Mouse (Mus musculus) limb, embryonic 14.5 days (tissue): ENCODE results near the gene Acox1. TPM values are rescaled to one million over a fixed set of nuclear protein-coding genes. Genes with fewer than 3 reads are reported as not detected.

Source experiments
- ATAC-seq: fragments of 200-750 bp; cut with Nextera tagmentation; 2 replicates; pipeline ENCODE4 v1.8.0; 2017; ENCODE audit warnings: low read depth, moderate number of reproducible peaks, moderate TSS enrichment; ENCODE audit not compliant: low FRiP score
- DNase-seq: peaks from one replicate; pipeline ENCODE4 v3.0.0-alpha.2; 2015; ENCODE audit warnings: low spot score
- H3K27ac ChIP-seq: fragments of 300-500 bp; sonication (generic); replicated peaks from 2 replicates; pipeline ENCODE4 v1.5.1; 2014; ENCODE audit warnings: low read depth, mild to moderate bottlenecking, low read length, moderate library complexity, mixed read lengths
- H3K27me3 ChIP-seq: fragments of 300-500 bp; sonication (generic); 2 replicates; pipeline ENCODE4 v1.6.1; 2014; ENCODE audit warnings: low read length, mixed read lengths; ENCODE audit not compliant: control insufficient read depth, insufficient read depth
- H3K36me3 ChIP-seq: fragments of 300-500 bp; sonication (generic); 2 replicates; pipeline ENCODE4 v1.6.1; 2014; ENCODE audit warnings: mild to moderate bottlenecking, low read length, moderate library complexity, mixed read lengths; ENCODE audit not compliant: control insufficient read depth, insufficient read depth
- H3K4me1 ChIP-seq: fragments of 300-500 bp; sonication (generic); 2 replicates; pipeline ENCODE4 v1.6.1; 2014; ENCODE audit warnings: antibody characterized with exemption, low read length, mixed read lengths; ENCODE audit not compliant: control insufficient read depth, insufficient read depth
- H3K4me2 ChIP-seq: fragments of 300-500 bp; sonication (generic); replicated peaks from 2 replicates; pipeline ENCODE4 v1.6.1; 2014; ENCODE audit warnings: low read depth, mild to moderate bottlenecking, low read length, moderate library complexity; ENCODE audit not compliant: severe bottlenecking
- H3K4me3 ChIP-seq: fragments of 300-500 bp; sonication (generic); replicated peaks from 2 replicates; pipeline ENCODE4 v1.5.1; 2014; ENCODE audit warnings: low read length
- H3K9ac ChIP-seq: fragments of 300-500 bp; sonication (generic); 2 replicates; pipeline ENCODE4 v1.6.1; 2014; ENCODE audit warnings: mild to moderate bottlenecking, low read depth, low read length, moderate library complexity; ENCODE audit not compliant: severe bottlenecking
- H3K9me3 ChIP-seq: fragments of 300-500 bp; sonication (generic); 2 replicates; pipeline ENCODE4 v1.6.1; 2016; ENCODE audit warnings: low read length; ENCODE audit not compliant: control insufficient read depth
- POLR2A ChIP-seq: fragments of 200-500 bp; IDR thresholded peaks from 2 replicates; pipeline ENCODE4 v1.8.0; 2012; ENCODE audit warnings: inconsistent platforms, mild to moderate bottlenecking, moderate library complexity, borderline replicate concordance; ENCODE audit not compliant: insufficient read depth, insufficient read length; ENCODE audit errors: extremely low read depth
- WGBS: fragments of 180-500 bp; shearing (Covaris S2); extraction: QIAGEN DNeasy Blood & Tissue Kit; methylation state at CpG from one replicate; pipeline ENCODE4 v1.1.7; 2014; 5-methylcytosine and 5-hydroxymethylcytosine counted together
- polyA plus RNA-seq, 2 experiments: library from polyadenylated mRNA; depleted of rRNA in 1 of 2; stranded (reverse) in 1 of 2; unstranded in 1 of 2; fragments of >200 nt; fragmentation: Nextera tagmentation in 1 of 2; extraction: Ambion mirVana in 1 of 2; gene quantifications; 2 replicates each; pipeline versions ENCODE4 v1.2.1 to v1.2.3; 2012 to 2014

The Acox1 gene
- polyA plus RNA-seq, 2 experiments, result 26.3 to 38.1 TPM

DNA sequence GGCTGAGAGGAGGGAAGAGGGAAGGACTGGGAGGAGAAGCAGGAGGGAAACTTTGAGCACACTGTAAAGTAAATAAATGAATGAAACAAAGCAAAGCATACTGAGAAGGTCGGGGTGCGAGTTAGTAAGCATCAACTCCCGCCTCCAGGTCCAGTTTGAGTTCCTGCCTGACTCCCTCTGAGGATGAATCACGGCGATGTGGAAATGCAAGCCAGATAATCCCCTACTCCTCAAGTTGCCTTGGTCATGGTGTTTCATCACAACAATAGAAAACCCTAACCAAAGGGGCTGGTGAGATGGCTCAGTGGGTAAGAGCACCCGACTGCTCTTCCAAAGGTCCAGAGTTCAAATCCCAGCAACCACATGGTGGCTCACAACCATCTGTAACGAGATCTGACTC is 22.8 kb downstream of the Acox1 start:
- ATAC-seq (no peak), DNase-seq (no peak)
- no peak overlapping the region for H3K9ac ChIP-seq
- H3K9me3 ChIP-seq, result no peaks in the 10 kb centered on the region
- no peaks in the 10 kb centered on the region for H3K4me1 ChIP-seq
- 88% methylated on average over 7 of the region's 7 CpGs for WGBS
- H3K27me3 ChIP-seq, result no peaks in the 10 kb centered on the region
- H3K27ac ChIP-seq, result no peak overlapping the region
- H3K4me2 ChIP-seq, result no peak overlapping the region
- H3K36me3 ChIP-seq, result peaks cover 88% of the 10 kb centered on the region
- H3K4me3 ChIP-seq, result no peak overlapping the region
- no peak for TF ChIP-seq POLR2A

DNA sequence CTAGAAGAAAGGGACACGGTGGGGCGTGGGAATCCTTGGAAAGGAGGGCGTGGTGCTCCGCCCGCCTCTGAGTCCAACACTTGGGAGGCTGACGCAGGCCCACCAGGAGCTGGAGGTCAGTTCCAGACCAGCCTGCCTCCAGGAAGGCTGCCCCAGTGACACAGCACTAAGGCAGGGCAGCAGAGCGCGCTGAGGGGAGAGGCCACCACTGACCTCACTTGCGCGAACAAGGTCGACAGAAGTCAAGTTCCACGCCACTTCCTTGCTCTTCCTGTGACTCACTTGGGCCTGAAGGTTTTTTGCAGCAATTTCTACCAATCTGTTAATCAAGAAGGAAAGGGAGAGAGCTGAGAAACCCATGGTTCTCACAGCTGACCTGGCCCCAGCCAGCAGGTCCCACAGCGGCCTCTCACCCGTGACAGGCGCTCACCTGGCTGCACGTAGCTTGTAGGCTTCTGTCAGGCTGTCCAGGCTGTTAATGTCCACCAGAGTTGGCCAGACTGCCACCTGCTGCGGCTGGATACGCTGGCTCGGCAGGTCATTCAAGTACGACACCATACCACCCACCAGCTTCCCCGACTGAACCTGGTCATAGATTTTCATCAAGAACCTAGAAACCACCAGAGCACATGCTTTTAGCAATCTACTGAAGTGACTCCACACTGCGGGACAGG is 23.9 kb downstream of the Acox1 start:
- no peak for ATAC-seq
- no peak for DNase-seq
- Histone ChIP-seq H3K4me1 (no peaks in the 10 kb centered on the region), H3K27ac (no peak overlapping the region), H3K9me3 (no peaks in the 10 kb centered on the region), H3K4me2 (no peak overlapping the region), H3K9ac (no peak overlapping the region), H3K4me3 (no peak overlapping the region), H3K27me3 (no peaks in the 10 kb centered on the region), H3K36me3 (peaks cover 79% of the 10 kb centered on the region)
- 91% methylated on average over 21 of the region's 22 CpGs for WGBS
- TF ChIP-seq POLR2A, result no peak

DNA sequence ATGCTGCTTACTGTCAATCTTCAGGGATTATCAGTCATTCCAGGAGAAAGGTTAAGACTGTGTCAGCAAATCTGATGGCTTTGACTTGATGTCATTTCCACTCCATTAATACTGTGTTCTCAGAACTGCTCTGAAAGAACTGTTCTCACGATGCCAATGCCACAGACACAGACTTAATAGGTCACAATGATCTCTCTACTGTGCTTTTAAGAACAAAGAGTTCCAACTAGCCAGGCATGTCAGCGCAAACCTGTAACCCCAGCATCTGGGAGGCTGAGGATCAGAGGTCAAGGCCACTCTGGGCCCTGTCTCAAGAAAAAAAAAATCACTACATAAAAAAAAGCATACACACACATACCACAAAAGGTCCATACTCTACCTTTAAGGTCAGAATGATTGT is 26.9 kb downstream of the Acox1 start:
- no peak overlapping the region for H3K27ac ChIP-seq
- no peaks in the 10 kb centered on the region for H3K9me3 ChIP-seq
- H3K27me3 ChIP-seq, result no peaks in the 10 kb centered on the region
- H3K9ac ChIP-seq, result no peak overlapping the region
- DNase-seq, result no peak
- H3K36me3 ChIP-seq, result peaks cover 54% of the 10 kb centered on the region
- TF ChIP-seq POLR2A, result no peak
- no peak for ATAC-seq
- H3K4me2 ChIP-seq, result no peak overlapping the region
- no peak overlapping the region for H3K4me3 ChIP-seq
- WGBS, result 88% methylated on average over 2 of the region's 2 CpGs
- peaks cover 5% of the 10 kb centered on the region for H3K4me1 ChIP-seq

DNA sequence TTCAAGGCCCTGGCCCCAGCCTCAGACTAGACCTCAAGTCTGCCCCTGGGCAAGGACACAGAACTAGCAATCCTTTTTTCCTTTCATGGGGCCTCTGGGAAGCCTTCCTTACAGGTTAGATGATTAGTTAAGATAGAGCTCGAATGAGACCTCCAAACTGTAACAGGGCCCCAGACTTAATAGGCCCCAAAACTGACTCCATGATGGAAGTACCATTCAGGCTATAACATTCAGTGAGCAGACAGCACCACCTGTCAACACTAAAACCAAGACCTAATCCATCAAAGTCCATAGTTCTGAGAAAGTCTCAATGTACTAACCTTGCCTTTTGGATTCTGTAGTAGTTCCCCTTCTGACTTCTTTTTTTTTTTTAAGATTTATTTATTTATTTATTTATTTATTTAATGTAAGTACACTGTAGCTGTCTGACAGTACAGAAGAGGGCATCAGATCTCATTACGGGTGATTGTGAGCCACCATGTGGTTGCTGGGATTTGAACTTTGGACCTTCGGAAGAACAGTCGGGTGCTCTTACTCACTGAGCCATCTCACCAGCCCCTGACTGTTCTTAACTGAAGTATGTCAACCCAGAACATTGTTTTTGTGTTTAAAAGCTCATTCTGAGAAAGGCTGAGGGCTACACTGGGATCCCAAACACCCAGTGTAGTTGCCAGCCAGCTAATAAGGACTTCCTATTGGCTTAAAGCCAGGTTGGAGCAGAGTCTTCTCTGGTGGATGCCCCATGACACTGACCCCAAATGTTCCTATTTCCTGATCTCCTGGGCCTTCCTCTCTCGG is 28.6 kb downstream of the Acox1 start:
- ATAC-seq (no peak), DNase-seq (no peak)
- Histone ChIP-seq H3K9me3 (no peaks in the 10 kb centered on the region), H3K9ac (no peak overlapping the region), H3K36me3 (peaks cover 43% of the 10 kb centered on the region), H3K4me3 (no peak overlapping the region), H3K27me3 (no peaks in the 10 kb centered on the region), H3K4me2 (no peak overlapping the region), H3K27ac (no peak overlapping the region), H3K4me1 (peaks cover 13% of the 10 kb centered on the region)
- no peak for TF ChIP-seq POLR2A
- 84% methylated on average over 5 of the region's 5 CpGs for WGBS

DNA sequence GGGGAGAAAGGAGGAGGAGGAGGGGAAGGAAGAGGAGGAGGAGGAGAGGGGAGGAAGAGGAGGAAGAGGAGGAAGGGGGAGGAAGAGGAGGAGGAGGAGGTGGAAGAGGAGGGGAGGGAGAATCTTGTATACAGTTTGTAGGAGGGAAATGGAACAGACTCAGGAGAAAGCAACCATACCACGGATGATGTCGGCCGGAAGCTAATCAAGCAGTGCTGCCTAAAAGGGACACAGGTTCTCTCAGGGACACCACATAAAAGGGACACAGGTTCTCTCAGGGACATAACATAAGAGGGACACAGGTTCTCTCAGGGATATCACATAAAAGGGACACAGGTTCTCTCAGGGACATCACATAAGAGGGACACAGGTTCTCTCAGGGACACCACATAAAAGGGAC is 29.6 kb downstream of the Acox1 start:
- H3K9me3 ChIP-seq, result no peaks in the 10 kb centered on the region
- WGBS, result 82% methylated on average over 3 of the region's 3 CpGs
- DNase-seq (no peak), ATAC-seq (no peak)
- no peak overlapping the region for H3K4me3 ChIP-seq
- peaks cover 13% of the 10 kb centered on the region for H3K4me1 ChIP-seq
- H3K27me3 ChIP-seq, result no peaks in the 10 kb centered on the region
- no peak overlapping the region for H3K27ac ChIP-seq
- no peak overlapping the region for H3K9ac ChIP-seq
- H3K4me2 ChIP-seq, result no peak overlapping the region
- H3K36me3 ChIP-seq, result peaks cover 42% of the 10 kb centered on the region
- no peak for TF ChIP-seq POLR2A
